Mouse (Mus musculus) erythroblast, embryonic 14.5 days (primary cell): ENCODE measurements around the gene Ctdspl.

Experiments
- GATA1 ChIP-seq: IDR thresholded peaks from 2 replicates; pipeline ENCODE4 v1.6.1; 2012; ENCODE audit warnings: low read length, inconsistent platforms, mixed read lengths
- TAL1 ChIP-seq: IDR thresholded peaks from 3 replicates; pipeline ENCODE4 v1.6.1; 2012; ENCODE audit warnings: low read length, inconsistent platforms, mixed read lengths

DNA sequence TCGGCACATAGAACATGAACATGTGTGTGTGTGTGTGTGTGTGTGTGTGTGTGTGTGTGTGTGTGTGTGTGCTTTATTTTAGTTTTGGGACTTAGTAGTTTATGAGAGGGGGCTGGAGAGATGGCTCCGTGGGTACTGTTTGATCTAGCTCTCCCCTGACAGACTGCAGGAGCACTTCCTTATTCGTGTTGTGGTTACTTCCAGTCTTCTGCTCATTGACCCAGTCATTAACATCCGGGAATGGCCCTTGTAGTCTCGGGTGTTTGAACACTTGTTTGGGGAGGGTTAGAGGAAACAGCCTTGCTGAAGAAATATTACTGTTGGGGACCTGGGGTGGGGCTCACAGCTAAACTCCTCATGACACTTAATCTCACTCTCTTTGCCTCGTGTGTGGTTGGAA, 73.9 kb downstream of the Ctdspl start:
- TF ChIP-seq GATA1 (no peak), TAL1 (no peak)
